Mouse (Mus musculus) testis, adult 2 months (tissue): ENCODE data around the gene Por.

Source experiments
- CTCF ChIP-seq: fragments of 200-500 bp; IDR thresholded peaks from 2 replicates; pipeline ENCODE4 v1.5.1; 2012; ENCODE audit warnings: low read depth, mild to moderate bottlenecking, inconsistent platforms, low read length, moderate library complexity; ENCODE audit not compliant: control insufficient read depth, insufficient read depth, insufficient replicate concordance
- POLR2A ChIP-seq: fragments of 200-500 bp; IDR thresholded peaks from 2 replicates; pipeline ENCODE4 v1.6.1; 2012; ENCODE audit warnings: low read depth, mild to moderate bottlenecking, inconsistent platforms, low read length, moderate library complexity; ENCODE audit not compliant: control insufficient read depth

- TF ChIP-seq POLR2A (no peak), CTCF (no peak)
Observed at GRCm38 (mm10) chr5:135751041-135751440, 81.2 kb downstream of the Por start.
